Mouse (Mus musculus): ENCODE measurements around the gene Mccc1. TPM values are rescaled to one million over a fixed set of nuclear protein-coding genes. Genes with fewer than 3 reads are reported as not detected.

The Mccc1 gene
- total RNA-seq, 4 experiments from 2014 or later: 33.2 to 47.1 (median 39.3) TPM

GRCm38 (mm10) chr3:35922522-35922921, 78.0 kb downstream of the Mccc1 start:
- no peak for DNase-seq (ENCODE audit: low spot score in 2 of 2)

GRCm38 (mm10) chr3:35918229-35918628, 82.2 kb downstream of the Mccc1 start:
- no peak for DNase-seq (ENCODE audit: low spot score in 2 of 2)

Other genes starting within 250 kb of the Mccc1 start
- gene Atp11b, start 246.6 kb downstream of the Mccc1 start, total RNA-seq (2022): 100 to 1,000 TPM in 1 of 4 experiments, 10 to 100 TPM in 3; 78.9 to 101 (median 89.8) TPM
- 10 to 100 TPM; 68.4 to 81.5 (median 72.8) TPM for gene Dcun1d1, start 63.2 kb downstream of the Mccc1 start, total RNA-seq (2022)
- gene Ccdc144b, start 52.9 kb upstream of the Mccc1 start, total RNA-seq (2022): not detected
- 10 to 100 TPM; 37.1 to 59.0 (median 44.3) TPM for gene Acad9, start 65.3 kb upstream of the Mccc1 start, total RNA-seq (2022)
- gene D3Ertd254e, start 150.3 kb upstream of the Mccc1 start, total RNA-seq (2022): 10 to 100 TPM; 15.1 to 19.7 (median 18.2) TPM
- gene Qrfpr, start 221.6 kb upstream of the Mccc1 start, total RNA-seq (2022): 1 to 10 TPM in 3 of 4 experiments, under 1 TPM in 1; 0.61 to 2.3 (median 1.7) TPM